Mouse (Mus musculus) ES-CJ7 (cell line): ENCODE results near the gene Mad1l1.

ENCODE experiments used
- DNase-seq: peaks from one replicate; pipeline ENCODE4 v3.0.0; 2011; ENCODE audit warnings: low read depth, low spot score

Gene Mad1l1

DNA sequence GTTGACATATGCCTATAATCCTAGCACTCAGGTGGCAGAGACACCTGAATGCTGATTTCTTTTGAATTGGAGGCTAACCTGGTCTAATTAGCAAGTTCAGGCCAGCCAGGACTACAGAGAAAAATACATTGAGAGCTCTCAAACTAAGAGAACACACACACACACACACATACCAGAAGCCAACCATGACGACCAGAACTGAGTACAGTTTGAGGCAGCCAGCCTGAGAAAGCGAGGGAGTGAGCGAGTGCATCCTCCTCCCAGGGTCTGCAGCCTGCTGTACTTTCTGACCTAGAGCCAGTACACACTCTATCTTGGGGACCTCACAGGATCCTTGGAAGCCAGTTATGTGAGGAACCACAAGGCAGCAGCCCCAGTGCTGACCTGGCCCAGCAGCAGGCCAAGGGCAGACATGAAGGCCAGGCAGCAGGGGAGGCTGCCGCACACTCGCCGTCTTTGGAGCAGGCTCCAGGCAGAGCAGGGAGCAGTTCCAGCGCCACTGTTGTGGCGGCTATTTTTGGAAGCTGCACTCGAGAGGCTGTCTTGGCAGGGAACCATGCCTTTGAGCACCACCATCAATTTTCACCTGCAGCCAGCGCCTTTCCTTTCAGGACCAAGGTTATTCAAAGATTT lies 143.2 kb downstream of the Mad1l1 start:
- DNase-seq: no peak

DNA sequence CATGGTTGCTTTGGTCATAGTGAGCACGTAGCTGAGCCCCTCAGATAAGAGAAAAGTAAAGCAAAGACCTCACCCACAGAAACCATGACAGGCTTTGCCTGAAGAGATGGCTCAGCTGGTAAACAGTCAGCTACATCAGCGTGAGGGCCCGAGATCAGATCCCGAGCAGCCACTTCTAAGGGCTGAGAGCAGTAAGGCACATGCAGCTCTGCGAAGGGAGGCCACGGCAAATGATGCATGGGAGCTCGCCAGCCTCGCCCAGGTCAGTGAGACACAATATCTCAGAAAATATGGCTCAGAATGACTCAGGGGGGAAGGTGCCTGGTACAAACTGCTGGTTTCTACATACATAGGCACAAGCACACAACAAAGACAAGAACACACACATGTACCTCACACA lies 143.8 kb downstream of the Mad1l1 start:
- DNase-seq: no peak

DNA sequence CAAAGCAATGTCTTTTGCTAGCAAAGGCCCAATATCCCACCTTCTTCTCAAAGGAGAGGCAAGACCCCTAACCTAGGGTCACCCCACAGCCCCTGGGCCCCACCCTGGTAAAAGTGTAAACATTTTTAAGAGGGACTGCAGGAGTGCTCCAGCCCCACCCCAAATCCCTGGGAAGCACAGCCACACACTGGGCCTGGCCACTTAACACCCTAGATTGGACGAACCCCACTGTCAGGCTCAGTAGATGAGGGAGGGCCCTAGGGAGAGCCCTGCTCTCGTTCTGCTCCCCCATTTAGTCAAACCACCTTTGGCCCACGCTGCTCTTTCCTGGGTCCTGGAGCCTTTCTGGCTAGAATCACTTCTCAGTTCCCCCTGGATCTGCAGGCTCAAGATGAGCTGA lies 145.0 kb downstream of the Mad1l1 start:
- DNase-seq: no peak

DNA sequence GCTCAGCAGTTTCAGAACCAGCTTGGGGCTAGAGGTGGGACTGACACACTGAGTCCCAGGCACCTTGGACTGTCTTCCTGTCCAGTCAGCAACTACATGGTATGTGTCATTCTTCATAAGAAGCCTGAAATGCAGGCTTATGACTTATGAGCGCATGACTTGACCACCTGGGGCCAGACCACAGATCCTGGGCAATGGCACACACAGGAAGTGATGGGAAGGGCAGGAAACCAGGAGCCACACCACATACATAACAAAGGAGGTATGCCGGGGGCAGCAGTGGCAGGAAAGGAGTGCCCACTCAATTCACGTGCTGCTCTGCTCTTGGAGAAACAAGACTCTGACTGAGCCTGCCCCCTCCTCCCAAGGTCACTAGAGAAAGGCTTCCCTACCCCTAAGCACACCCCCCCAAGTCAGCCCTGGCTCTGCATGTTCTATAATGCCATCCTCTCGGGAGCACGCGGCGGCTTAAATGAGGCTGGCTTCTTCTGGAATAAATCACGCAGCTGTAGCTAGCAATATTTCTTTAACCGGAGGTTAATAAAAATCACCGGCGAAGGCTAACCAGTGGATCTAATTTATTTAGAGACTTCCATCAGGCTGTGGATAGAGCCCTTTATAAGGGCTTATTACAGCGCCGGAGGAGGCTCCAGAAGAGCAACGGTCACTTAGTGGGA lies 146.4 kb downstream of the Mad1l1 start:
- DNase-seq: peak; percentile 27

DNA sequence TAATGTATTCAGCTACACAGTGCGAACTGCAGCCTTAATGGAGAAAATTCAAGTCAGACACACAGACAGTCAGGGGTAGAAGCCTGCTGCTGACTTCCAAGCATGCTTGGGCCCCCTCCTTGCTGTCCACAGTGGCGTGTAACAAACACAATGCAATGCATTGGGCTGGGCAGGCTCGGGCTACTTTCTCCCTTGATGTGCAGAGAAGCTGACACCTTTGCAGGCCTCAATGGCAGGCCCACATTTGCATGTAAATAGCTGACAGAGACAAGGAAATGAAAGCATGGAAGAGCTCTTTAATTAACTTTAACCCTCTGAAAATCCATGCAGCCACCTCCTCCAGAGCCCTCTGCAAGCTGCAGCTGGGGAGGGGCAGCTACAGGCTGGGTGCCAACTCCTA lies 147.3 kb downstream of the Mad1l1 start:
- DNase-seq: peak; percentile 79

DNA sequence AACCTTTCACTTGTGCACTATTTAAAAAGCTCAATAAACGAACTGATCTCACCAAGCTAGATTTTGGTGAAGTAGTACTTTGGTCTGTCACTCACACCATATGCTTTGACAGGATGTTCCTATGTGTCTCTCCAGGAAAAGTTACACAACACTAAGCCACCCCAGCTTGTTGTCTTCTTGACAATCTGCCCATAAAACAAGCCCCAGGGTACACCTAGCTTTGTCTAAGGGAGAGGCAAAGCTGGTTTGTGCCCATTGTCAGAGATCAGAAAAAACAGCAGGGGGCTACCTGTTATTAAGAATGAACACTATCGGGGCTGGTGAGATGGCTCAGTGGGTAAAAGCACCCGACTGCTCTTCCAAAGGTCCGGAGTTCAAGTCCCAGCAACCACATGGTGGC lies 148.2 kb downstream of the Mad1l1 start:
- DNase-seq: no peak

DNA sequence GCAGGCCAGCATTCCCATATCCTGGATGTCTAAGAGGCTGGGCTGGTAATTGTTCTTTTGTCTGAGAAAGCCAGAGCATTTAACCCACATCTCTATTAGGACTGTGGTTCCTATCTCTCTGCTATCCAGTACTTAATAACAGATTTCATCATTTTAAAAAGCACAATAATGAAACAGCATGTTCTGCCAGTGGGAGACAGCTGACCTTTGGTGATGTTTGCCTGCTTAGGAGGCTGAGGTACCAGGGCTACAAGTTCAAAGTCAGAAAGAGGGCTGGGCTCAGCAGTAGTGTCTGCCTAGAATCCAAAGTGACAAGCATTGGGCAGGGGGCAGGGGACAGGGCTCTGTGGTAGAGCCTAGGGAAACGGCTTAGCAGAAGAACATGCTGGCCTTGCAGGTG lies 149.6 kb downstream of the Mad1l1 start:
- DNase-seq: no peak

DNA sequence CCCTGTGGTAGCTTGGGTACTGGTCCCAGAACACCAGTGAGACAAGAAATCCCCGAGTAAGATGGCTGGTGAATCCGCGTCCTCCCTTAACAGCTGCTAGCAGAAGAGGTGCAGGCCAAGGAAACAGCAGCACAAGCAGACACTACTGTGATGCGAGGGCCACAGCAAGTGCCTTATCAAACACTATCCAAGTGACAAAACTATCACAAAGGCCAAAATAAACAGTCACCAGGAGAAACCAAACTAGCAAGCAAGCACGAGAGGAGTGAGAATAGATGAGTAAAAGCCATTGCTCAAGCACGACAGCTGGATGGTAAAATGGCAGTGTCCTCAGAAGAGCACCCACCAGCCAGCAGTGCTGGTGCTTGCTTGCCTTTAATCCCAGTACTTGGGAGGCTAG lies 153.8 kb downstream of the Mad1l1 start:
- no peak for DNase-seq

DNA sequence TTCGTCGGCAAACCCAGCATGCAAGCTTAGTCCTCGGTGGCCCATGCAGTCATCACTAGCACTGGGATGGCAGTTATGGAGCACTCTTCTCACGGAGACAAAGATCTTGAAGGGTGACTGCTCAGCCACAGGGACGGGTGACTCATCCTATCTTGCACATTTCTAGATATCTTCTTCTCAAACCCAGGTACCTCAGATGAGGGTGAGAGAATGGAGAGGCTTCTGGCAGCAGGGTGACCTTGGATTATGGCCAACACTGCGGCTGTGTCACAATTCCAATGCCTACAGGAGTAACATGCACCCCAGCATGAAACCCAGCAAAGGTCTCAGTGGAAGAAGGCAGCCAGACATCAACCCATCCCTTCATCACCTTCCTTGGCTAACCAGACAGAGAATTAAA lies 154.3 kb downstream of the Mad1l1 start:
- no peak for DNase-seq

DNA sequence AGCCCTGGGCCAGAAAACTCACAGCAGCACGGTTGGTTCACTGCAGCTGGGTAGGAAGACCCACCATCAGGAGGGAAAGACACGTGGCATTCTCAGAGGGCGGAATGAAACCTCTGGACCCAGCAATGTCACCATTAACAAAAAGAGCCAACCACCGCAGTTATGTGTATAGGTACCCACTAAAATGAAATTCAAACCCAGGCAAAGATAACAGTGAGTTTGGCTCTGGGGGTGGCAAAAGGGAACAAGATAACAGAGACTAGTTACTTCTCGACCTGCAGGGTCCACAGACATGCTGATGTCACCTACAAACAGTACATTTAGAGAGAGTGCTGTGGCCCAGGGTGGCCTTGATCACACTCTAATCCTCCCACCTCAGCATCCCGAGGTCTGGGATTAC lies 157.4 kb downstream of the Mad1l1 start:
- no peak for DNase-seq

DNA sequence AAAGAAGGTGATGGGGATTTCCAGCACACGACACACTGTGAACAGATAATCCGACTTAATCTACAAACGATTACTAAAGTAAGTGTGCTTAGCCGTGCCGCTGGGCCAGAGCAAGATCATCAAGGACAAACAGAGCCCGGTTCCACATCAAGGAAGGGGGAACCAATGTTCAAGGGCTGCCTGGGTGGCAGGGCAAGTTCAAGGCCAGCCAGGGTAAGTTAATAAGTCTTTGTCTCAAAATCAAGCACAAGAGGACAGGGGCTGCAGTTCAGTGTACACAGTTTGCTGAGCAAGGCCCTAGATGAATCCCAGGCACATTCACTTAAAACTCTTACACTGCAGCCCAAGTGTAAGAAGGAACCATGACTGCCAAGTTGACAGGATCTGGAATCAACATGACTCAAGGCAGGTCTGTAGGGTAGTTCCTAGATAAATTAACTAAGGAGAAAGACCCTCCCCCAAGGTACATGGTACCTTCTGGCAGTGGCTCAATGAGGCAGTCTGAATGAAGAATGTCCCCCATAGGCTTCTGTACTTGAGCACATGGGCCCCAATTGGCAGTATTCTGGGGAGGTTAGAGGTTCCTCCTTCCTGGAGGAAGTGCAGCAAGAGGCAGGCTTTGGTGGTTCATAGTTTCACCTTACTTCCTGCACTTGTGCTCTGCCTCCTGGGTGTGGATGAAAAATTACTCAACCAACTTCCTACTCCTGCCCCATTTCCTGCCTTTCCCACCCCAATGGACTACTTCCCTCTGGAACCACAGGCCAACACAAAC lies 159.1 kb downstream of the Mad1l1 start:
- no peak for DNase-seq

DNA sequence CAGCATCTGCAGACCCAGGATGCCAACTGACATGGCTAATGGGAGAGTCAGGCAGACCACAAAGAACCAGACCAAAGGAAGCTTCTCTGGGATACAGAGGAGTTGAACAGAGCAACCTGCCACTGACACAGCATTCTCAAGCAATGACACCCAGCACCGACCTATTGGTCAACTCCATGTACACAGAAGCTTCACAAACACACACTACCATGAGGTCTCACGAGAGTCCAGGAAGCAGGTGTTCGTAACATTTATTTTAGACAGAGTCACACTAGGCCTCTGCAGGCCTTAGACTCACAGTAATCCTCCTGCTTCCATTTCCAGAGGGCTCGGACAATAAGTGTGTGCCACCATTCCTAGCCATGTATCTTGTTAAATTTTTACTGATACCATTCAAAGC lies 162.3 kb downstream of the Mad1l1 start:
- no peak for DNase-seq

DNA sequence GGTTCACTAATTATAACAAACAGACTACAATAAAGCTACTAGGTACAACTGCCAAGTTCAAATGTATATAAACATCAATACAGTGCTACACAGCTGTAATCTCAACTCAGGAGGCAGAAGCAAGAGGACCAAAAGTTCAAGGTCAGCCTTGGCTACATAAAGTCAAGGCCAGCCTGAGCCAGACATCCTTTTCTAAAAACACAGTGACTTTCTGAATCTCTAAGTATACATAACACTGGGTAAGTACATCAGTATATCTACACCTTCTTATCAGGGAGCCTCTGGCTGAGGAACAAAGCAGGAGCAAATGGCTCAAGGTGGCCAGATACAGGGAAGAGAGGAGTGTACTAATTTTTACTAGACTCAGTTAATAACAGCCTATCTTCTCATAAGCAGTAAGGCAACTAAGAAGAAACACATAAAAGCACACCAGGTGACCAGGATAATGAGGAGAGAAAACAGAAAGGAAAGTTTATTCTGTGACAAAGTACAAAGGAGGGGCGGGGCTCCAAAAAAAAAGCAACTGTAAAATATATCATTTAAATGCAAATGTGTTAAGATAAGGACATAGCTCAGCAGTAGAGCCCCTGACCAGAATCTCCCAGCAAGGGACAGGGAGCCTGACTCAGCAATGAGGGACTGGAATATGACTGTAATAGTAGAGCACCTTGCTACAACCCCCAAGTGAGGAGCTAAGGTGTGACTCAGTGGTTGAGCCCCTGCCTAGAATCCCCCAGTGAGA lies 163.3 kb downstream of the Mad1l1 start:
- peak; percentile 56 for DNase-seq

DNA sequence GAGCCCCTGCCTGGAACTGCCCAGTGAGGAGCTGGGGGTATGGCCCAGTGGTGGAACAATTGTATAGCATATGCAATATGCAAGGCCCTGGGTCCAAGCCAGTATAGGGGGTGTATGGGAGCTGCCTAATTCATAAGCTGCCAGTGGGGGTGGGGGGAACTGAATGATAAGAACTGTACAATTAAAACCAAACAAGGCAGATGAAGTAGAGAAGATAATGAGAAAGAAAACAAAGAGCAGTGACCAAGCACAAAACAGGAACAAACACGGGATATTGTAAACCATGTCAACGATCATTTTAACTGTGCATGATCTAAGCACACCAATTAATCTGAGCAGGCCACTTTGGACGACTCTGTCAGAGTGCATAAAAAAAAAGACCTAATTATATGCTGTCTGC lies 167.2 kb downstream of the Mad1l1 start:
- DNase-seq: no peak

DNA sequence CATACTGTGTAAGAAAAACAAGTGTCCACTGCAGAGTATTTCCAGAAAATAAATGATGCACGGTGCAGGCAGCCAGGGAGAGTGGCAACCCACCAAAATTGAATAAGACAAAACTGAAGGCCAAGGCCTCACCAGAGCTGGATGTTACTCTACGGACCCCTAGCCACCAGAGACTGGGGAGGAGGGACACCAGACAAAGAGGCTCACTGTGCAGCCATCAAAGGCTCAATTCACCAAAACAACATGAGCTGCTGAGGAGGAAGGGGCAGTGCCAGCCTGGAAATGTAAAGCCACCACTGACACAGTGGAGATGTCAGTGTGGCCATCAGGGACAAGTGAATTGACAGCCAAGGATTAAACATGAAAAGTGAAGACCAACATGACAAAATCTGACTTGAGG lies 169.5 kb downstream of the Mad1l1 start:
- no peak for DNase-seq

DNA sequence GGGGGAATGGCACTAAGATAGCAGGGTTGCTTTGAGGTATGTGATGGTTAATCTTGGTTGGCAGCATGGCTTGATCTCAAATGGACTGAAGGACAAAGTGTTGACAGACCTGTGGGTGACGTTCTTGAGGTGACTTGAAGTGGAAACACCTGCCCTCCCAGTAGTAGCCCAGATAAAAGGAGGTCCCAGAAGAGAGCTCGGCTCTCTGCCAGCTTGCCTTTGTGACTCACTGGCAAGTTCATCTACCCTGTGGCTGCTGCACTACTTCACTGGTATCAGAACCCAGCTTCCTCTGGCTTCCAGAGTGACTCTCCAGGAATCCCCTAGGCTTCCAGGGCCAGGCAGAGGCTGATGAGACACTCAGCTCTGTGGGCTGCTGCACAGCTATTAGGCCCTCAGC lies 170.2 kb downstream of the Mad1l1 start:
- no peak for DNase-seq

DNA sequence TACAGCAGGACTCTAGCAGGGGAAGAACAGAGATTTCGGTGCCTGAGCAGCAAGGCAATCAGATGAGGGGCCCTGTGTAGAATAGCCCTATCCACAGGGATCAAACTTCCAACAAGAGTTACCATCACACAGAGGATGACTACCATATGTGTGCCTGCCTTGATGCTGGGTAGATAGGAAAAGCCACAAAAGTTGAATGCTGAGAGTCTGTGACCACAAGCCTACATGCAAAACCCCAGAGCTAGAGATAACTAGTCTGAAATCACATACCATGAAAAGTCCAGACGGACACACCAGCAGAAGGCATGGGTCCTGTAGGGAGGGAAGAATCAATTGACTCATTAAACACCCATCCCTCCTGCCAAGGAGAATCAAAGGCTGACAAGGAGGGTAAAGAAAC lies 170.7 kb downstream of the Mad1l1 start:
- DNase-seq: no peak

DNA sequence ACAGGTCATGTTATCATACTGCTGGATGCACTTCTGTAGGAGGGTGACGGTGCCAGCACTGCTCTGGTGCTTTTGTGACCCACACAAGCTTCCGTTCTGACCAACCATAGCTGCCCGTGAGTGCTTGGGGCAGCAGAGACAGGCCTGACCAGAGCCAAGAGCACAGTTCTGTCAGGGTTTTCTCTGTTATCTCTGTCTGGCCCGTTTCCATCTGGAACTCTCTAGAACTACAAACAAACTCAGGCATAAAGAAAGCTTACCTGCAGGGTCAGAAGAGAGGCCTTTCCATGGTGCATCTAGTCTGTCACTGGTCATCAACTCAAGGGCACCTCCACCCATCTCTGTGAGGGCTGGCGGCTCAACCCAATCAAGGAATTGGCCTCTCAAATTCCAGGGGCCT lies 171.2 kb downstream of the Mad1l1 start:
- no peak for DNase-seq

DNA sequence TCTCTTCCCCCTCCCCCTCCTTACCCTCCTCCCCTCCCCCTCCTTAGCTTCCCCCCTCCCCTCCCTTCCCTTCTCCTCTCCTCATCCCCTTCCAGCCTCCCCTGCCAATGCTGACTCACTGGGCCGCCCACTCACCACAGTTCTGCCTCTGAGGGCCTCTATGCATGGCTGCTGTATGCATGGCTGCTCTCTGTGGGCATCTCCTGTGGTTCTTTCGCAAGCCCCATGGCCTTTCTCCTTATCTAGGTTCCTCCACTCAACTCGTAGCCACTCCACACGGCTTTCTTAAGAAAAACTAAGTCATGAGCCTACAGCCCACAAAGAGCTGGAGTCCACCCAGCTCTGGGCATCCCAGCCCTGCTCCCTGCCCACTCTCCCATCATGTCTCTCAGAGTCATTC lies 172.1 kb downstream of the Mad1l1 start:
- DNase-seq: no peak

DNA sequence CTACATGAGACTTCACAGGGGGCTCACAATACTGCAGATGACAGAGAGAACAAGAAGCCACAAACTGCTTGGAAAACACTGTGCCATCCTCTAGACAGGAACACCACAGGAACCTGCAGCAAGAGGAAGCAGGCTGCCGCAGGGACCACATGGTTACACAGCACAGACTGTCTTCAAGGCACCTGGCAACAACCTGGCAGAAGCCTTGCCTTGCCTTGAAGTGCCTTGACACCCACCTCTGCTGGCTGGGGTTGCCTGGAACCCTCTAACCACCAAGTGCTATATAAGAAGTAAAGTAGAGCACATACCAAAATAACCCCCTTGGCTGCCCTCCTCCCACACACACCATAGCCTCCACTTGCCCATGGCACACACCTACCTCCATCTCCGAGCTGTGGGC lies 177.8 kb downstream of the Mad1l1 start:
- no peak for DNase-seq

DNA sequence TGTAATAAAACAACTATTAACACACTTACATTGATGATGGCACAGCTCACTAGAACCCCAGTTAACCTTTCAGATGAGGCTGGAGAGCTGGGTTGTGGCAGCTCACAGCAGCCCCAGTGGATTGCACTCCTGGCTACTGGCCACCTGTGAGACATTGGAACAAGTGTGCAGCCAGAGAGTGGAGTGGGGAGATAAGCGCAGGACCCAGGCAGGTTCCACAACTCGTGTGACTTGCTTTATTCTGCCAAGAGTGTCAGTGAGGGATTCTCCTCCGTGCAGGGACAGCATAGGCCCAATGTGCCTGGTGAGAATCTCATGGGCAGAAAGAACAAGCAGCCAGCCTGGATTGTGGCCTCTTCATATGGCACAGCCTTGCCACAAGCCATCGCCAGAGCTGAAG lies 180.0 kb downstream of the Mad1l1 start:
- no peak for DNase-seq

DNA sequence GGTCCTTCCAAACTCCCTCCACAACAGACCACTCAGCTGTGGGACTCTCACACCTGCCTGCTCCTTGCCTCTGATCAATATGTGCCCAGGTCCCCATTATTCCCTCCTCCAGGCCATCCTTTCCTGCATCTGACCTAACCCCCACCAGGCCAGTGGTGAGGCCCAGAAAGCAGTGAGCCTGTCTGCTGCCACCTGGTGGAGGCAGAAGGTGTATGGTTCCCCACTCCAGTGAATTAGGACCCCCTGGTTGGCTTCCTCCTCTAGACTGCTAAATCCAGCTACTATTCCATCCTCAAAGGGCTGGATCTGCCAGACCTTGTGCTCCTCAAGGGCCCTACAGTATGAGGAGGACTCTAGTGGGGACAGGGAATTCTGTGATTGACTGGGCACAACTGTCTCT lies 181.1 kb downstream of the Mad1l1 start:
- peak; percentile 55 for DNase-seq
